Mouse (Mus musculus): ENCODE results near the gene Rnf24. TPM values are rescaled to one million over a fixed set of nuclear protein-coding genes. Genes with fewer than 3 reads are reported as not detected.
"Not testable (repeated sequence)": the region's sequence is repeated elsewhere in the genome, so short reads cannot be mapped to it uniquely, and the experiment has no call there.

The Rnf24 gene
- total RNA-seq, 2 experiments from 2014 or later: 28.8 to 32.3 TPM

DNA sequence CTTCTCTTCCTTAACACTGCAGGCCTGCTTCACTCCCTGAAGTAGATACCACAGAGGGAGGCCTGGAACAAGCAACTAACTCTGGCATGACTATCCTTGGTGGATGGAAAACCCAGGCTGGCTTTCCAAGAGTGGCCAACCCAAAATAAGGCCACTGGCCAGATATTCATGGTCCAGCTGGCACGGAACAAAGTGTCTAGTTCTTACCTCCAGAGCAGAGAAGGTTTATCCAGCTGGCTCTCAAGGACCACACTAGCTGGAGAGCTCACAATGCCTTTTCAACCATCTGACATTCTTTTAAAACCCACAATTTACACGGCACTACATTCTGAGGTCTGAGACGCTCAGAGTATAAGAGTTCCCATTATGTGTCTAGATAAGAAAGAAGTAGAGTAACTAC, 8.2 kb downstream of the Rnf24 start:
- DNase-seq (ENCODE audit: low spot score in 2 of 2): peak; percentile 19 to 59

DNA sequence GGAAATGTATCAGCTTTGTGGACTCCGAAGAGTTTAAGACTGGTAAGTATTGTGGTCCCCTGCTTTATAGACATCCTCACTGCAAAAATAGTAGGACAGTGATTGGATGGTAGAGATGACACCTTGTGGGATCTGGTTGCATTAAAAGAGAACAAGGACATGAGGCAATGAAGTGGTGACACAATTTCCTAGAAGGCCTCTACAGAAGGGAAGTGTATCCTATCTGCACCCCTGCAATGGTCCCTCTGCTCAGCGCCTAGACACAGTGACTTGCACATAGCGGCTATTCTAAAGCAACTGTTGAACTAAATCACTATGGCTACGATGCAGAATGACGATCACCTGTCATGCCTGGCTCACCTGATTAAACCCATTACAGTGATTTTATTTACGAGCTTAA, 15.1 kb downstream of the Rnf24 start:
- no peak for DNase-seq (ENCODE audit: low spot score in 2 of 2)

GRCm38 (mm10) chr2:131330548-131330947, 22.1 kb downstream of the Rnf24 start:
- DNase-seq (ENCODE audit: low spot score in 2 of 2): no peak

DNA sequence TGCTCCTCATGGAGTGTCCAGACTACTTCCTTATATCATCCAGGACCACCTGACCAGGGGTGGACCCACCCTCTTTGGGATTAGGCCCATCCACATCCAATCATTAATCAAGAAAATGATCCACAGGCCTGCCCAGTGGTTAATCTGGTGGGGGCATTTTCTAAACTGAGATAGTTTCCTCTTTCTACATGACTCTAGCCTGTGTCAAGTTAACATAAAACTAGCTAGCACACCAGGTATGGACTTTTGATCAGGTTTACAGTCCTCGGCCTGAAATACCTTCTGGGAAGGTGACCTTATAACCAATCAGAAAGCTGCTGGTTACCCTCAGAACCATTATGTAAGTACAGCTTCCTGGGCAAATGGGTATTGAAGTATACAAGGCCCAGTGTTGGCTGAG, 23.7 kb downstream of the Rnf24 start:
- DNase-seq (ENCODE audit: low spot score in 2 of 2): no peak

DNA sequence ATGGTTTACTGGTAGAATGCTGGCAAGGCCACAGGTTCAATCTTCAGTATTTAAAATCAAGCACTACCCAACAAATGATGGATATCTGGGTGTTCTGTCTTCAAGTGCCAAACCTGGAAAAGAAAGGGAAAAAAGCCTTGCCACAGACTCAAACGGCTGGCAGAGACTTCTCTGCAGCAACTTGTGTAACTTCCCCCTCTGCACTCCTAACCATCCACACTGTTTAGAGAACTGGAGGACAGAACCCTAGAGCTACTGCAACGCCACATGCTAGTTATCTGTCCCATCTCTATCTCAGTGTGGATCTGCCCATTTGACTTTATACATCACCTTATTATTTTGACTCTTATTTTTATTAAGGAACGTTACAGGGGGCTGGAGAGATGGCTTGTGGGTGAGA, 26.6 kb downstream of the Rnf24 start:
- no peak for DNase-seq (ENCODE audit: low spot score in 2 of 2)

DNA sequence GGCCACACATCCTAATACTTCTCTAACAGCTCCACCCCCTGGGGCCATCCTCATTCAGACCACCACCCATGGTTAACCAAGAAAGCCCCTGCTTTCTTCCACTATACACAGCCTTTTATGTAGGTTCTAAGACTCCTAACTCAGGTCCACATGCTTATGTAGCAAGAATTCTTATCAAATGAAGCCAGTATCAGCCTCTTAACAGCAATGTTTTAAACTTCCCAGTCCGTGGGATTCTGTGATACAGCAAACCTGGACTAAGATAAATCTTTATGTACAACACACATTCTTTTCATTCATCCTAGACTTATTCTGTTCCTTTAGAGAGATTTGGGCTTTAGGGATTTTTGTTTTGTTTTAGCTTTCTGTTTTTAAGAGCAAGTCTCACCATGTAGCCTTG, 29.0 kb downstream of the Rnf24 start:
- DNase-seq (ENCODE audit: low spot score in 2 of 2): no peak

GRCm38 (mm10) chr2:131321192-131321591, 31.5 kb downstream of the Rnf24 start:
- peak; percentile 25 to 71 for DNase-seq (ENCODE audit: low spot score in 2 of 2)

GRCm38 (mm10) chr2:131319401-131319800, 33.3 kb downstream of the Rnf24 start:
- DNase-seq (ENCODE audit: low spot score in 2 of 2): no peak

- DNase-seq (ENCODE audit: low spot score in 2 of 2): no peak
These were observed 36.5 kb downstream of the Rnf24 start for GRCm38 (mm10) chr2:131316167-131316566.

GRCm38 (mm10) chr2:131309296-131309695, 43.4 kb downstream of the Rnf24 start:
- no peak for DNase-seq (ENCODE audit: low spot score in 2 of 2)

GRCm38 (mm10) chr2:131307822-131308221, 44.9 kb downstream of the Rnf24 start:
- no peak for DNase-seq (ENCODE audit: low spot score in 2 of 2)

DNA sequence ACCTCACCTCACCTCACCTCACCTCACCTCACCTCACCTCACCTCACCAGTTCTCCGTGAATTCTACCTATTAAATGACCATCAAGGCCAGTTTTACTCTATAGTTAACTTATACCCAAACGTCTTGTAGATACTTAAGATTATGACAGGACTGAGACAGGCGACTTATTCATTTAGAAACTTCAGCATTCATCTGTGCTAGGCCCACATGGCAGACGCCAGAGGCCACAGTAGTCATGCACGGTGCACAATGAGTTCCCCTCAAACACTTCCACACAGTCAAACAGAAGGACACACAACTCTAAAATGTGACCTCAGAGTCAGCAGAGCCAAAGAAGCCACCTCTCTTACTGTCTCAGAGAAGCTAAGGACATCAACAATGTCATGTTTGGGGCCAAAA, 45.3 kb downstream of the Rnf24 start:
- no peak for DNase-seq (ENCODE audit: low spot score in 2 of 2)

DNA sequence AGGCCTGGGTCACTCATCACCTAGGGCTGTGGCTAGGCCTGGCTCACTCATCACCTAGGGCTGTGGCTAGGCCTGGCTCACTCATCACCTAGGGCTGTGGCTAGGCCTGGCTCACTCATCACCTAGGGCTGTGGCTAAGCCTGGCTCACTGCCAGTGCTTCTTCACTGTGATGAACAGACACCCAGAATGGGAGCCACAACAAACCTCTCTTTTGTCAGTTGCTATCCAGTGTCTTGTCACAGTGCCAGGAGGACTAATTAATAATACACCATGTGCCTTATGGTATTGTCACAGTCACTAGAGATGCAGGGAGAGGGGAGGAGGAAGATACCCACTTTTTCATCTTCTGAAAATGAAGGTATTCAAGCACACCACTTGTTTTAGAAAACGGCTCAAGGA, 47.5 kb downstream of the Rnf24 start:
- DNase-seq (ENCODE audit: low spot score in 2 of 2): peak in 1 of 2 experiments; percentile 50

- no peak for DNase-seq (ENCODE audit: low spot score in 2 of 2)
These were observed 48.2 kb downstream of the Rnf24 start for GRCm38 (mm10) chr2:131304497-131304896.

- DNase-seq (ENCODE audit: low spot score in 2 of 2): no peak
These were observed 51.1 kb downstream of the Rnf24 start for GRCm38 (mm10) chr2:131301635-131302034.

DNA sequence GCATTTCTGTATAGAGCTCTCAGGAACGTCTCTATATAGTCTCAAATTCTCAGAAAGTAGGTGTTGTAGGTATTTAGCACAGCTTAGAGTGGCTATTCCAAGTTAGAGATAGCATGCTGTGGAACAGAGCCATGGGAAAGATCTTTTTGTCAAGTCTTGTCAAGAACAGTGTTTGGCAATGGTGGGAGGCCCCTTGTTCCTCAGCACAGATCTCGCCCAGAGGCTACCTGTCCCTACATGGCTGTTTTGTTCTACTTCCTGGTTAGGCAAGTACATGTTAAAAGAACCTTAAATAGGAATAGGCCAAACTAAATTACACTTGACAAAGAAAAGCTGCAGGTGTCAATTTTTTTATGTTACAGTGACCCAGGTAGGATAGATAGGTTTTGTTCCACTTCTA, 52.2 kb downstream of the Rnf24 start:
- no peak for DNase-seq (ENCODE audit: low spot score in 2 of 2)

DNA sequence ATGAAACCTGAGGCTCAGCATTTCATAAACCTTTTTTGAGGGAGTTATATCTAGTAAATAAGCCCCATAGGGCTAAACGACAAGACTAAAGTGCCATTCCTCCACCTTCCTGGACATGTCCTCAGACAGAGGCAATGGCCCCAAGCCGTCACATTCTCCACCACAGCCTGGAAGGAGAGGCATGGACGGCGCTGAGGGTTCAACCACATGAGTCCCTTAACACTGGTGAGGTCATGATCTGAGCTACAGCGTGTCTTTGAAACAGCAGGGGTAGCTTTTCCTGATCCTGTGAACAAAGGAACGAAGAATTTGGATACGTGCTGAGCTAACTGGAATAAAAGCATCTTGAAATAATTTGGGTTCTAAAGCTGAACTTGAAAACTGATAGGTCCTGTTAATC, 54.0 kb downstream of the Rnf24 start:
- not testable (repeated sequence) for DNase-seq (ENCODE audit: low spot score in 2 of 2)

DNA sequence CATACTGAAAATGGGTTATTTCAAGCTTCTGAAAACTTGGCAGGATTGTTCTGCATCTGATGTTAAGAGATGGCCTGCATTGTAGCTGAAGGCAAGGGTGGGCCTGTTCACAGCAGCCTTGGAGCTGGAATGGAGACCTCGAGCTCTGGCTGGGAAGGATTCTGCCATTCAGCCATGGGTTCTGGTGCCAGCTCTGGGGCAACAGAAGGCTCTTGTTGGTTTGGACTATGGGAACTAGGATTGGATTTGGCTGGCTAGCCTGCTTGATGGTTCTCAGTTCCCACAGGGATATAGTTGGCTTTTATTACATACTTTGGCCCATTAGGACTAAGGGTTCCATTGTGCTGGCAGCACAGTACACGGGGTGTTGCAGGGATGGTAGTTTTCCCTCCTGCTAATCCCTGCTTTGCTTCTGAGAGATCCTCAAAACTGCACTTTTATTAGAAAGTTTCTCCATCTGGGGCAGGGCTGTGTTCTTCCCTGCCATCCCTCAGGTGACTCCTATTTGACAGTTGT, 55.9 kb downstream of the Rnf24 start:
- no peak for DNase-seq (ENCODE audit: low spot score in 2 of 2)

- no peak for DNase-seq (ENCODE audit: low spot score in 2 of 2)
These were observed 62.0 kb downstream of the Rnf24 start for GRCm38 (mm10) chr2:131290669-131291068.

DNA sequence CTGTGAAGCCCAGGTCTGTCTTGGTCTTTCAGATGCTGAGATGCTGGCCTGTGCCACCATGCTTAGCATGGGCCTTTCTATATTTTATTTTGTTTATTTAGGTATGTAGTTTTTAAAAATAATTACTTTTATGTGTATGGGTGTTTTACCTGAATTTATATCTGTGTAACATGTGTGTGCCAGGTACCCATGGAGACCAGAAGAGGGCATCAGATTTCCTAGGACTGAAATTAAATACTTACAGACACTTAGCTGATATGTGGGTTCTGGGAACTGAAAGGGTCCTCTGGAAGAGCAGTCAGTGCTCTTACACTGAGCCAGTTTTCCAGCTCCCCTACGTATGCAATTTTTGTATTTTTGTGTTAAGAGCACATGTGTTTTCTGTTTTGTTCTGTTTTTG, 66.4 kb downstream of the Rnf24 start:
- no peak for DNase-seq (ENCODE audit: low spot score in 2 of 2)

DNA sequence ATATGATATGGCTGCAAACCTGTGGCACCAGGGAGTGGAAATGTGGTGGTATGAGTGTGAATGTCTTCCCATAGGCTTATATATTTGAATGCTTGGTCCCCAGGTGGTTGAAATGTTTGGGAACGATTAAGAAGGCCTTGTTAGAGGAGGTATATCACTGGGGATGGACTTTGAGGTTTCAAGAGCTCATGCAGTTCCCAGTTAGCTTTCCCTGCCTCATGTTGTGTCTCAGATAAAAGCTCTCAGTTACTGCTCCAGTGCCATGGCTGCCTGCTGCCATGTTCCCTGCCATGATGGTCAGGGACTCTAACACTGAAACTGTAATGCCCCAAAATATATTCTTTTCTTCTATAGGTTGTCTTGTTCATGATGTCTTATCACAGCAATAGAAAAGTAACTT, 71.1 kb downstream of the Rnf24 start:
- DNase-seq (ENCODE audit: low spot score in 2 of 2): no peak

GRCm38 (mm10) chr2:131276722-131277121, 76.0 kb downstream of the Rnf24 start:
- no peak for DNase-seq (ENCODE audit: low spot score in 2 of 2)

DNA sequence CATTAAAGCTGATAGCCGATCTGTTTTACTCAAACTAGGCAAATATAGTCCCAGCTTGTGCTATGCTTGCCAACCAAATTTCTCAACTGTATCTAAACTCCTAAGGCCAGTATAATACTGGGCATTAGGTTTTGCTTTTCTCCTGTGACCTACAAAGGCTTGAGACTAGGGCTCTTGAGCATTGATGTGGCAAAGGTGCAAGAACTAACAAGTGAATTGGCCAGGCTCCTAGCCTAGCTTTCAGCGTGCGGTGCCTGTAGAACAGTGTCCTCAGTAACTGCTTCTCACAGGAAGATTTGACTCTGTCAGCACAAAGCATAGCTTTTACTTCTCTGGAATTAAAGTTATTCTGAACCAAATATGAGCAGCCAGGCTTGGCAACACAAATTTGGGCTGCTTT, 77.2 kb downstream of the Rnf24 start:
- no peak for DNase-seq (ENCODE audit: low spot score in 2 of 2)

DNA sequence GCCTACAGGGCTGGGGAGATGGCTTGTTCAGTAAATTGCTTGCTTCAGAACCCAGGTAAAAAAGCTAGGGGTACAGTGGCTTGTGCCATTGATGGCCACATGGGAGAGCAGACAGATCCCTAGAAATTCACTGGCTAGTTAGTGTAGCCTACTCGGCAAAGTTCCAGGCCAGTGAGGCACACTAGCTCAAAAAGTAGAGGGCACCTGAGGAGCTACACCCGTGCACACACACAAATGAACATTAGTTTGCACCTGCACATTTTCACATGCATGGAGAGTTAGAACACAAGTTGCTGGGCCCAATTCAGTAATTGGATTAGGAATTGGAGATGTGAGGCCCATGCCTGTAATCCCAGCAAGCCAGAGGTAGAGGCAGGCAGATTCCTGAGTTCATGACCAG, 87.6 kb downstream of the Rnf24 start:
- no peak for DNase-seq (ENCODE audit: low spot score in 2 of 2)
